Mouse (Mus musculus) testis, postnatal 14 days (tissue): ENCODE measurements at regions not wholly inside any gene's neighbourhood (a gene's known extent, or its start where the extent isn't known, plus 50 kb on each side); places are given as distances from the start of the nearest gene placed in this dataset.
"Not testable (repeated sequence)": the region's sequence is repeated elsewhere in the genome, so short reads cannot be mapped to it uniquely, and the experiment has no call there.

Experiments used
- DNase-seq: peaks from one replicate; pipeline ENCODE4 v3.0.0; 2021; ENCODE audit warnings: low spot score

DNA sequence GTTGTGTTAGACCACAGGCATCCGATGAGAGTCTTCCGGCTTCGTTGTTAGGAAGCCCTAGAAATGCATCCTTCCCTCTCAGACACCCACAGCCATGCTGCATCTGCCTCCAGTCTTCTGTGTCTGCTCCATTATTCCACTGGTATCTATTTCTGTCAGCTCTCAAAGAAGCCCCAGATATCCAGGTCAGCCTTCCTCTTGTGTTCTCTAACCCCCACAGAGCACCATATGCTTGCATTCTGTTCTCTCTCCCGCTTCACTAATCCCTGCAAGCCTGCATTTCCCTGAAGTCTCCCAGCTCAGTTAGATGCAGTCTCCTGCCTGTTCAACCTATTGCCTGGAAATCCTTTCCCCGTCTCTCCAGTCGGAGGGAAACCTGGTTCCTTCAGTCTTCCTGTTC is 53.6 kb upstream of the Wdfy3 start:
- no peak for DNase-seq

DNA sequence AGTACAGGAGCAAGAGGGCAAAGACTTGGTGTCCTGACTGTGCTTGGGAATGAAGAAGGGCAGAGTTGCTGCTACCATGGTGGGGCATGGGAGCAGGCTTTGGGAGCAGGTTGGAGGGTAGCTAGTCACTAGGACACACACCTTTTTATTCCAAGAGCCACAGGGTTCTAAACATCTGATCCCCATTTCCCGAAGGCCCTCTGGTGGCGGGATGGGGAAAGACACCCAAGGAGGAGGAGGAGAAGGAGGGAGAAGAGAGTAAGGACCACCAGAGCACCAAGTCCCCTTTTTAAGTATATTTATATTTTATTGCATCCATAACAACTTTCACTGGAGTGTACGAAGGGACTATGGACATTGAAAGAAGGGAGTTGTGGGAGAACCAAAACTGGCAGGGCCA is 57.0 kb upstream of the Wdfy3 start:
- peak; percentile 46 for DNase-seq

DNA sequence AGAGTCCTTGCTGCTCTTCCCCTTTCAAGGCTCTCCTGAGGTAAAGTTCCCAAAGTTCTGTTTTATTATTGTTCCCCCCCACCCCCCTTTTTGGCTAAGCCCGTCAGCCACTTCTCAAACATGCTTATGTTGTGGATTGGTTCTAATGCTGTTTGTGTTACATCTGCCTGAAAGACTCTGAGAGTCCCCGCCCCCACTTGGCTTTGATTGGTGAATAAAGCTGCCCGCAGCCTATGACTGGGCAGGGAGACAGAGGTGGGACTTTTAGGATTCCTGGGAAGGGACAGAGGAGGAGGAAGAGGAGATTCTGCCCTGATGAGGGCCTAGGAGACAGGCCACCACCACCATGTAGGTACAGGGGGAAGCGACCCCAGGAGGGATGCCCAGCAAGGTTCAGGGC is 78.3 kb upstream of the Wdfy3 start:
- DNase-seq = no peak

DNA sequence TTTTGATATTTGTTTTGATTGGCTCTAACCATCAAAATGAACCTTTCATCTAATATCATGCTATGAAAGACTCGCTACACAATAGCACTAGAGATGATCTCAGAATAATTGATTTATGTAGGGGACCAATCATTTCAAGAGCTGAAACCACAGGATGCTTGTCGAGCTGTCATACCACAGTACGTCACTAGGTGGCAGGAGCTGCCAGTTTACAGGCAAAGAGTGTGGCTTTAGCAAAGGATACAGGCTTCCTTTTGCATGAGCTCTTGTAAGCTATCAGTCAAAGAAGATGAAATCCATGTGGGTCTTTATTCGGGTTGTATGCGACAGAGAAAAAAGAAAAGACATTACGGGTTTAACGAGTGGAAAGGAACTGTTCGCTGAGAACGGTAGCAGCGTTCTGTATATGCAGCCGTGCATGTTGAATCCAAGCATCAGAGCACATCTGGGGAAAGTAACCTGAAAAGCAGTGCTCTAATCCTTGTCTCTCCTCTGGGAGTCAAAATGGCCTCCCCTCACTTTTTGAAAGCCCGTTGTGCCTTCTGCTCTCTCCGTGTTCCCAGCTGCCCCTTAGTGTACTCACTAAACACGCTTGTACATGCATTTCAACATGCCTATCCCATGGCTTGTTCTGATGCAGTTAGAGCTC is 79.9 kb upstream of the Wdfy3 start:
- peak; percentile 40 for DNase-seq

DNA sequence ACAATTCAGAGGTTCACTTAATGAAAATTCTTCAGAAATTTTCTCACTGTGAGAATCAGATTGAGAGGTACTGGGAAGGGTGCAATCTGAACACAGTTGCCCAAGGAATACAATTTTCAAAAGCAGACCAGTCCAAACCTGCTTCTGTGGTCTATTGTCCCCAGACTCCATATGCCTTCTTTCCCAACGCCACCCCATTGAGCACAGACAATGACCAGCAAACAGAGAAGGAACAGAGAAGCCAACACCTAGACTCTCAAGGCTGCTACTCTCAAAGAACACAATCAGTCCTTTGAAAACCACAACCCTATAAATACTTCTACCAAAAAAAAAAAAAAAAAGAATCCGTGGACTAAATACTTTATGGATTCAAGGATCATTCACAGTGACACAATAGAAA is 89.9 kb upstream of the Wdfy3 start:
- no peak for DNase-seq

DNA sequence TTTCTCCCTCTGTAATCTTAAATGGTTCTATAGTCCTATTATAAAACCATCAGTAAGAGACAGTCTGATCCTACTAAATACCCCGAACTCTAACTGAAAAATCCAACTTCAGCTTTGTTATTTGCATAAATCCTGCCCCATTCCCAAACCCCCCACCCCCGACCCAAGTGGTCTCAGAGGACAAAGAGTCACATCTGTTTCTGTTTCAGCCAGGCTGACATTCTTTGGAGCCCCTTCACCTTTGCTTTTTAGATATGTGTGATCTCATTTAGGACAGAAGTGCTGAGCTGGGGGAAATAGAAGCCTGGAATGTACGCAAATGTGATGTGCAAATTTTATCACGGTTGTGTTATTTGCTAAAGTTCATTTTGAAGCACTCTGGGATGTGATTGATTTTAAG is 98.3 kb upstream of the Wdfy3 start:
- no peak for DNase-seq

DNA sequence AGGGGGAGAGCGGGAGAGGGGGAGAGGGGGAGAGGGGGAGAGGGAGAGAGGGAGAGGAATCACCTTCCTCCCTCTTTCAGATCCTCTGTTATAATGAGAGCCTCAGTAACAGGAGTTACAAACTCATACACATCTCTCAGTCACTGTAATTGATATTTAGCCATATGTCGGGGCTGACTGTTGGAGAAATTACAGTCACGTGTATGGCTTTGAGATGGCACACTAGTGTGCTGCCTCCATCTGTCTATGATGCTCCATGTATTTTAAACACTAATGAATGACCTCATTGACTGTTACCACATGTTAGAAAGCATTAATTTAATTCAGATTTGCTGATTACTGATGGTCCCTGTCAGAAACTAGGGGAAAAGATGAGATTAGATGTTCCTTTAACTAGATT is 102.1 kb upstream of the Wdfy3 start:
- DNase-seq = no peak

DNA sequence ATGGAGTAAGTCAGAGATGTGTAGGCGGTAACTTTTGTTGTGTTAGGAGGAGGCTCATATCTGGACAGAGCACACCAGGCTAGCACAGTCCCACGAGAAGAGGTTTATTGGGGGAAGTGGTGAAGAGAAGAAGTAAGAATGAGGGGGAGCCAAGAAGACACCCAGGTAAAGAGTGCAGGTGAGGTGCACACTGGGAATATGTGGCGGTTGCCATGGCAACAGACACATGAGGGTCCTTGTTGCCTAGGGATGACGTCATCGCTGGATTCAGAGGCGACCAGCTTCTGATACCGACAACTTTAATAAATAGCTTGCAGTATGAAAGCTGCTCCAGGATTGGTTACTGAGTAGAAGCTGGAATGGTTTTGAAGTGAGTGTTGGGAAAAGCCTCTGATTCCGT is 110.5 kb upstream of the Wdfy3 start:
- DNase-seq = no peak

DNA sequence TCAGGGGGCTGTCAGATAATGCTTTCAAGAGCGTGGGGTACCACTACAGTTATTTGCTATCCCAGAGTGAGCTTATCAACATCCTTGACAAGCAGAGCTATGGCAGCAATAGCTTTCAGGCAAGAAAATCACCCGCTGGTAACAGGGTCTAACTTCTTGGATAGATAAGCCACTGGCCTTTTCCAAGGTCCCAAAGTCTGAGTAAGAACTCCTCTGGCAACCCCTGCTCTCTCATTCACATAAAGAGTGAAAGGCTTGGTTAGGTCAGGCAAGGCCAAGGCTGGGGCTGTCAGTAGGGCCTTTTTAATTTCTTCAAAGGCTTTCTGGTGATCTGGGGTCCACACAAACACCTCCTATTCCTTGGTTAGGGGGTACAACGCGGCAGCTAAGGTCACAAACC is 119.2 kb upstream of the Wdfy3 start:
- not testable (repeated sequence) for DNase-seq

DNA sequence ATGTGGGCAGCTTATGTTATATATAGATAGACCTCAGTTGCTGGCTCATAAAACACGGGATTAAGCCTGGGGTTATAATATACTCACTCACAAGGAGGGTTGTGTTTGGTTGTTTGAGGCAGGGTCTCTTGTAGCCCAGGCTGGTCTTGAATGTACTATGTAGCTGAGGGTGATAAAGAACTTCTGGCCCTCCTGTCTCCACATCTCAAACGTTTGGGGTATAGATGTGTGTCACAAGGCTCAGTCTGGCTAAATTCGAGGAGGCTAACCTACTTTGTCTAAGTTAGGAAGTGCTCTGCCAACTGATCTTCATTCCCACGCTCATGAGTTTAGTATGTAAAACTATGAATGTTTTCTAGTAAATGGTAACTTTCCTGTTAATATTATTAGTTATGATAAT is 136.7 kb upstream of the Wdfy3 start:
- DNase-seq = no peak

DNA sequence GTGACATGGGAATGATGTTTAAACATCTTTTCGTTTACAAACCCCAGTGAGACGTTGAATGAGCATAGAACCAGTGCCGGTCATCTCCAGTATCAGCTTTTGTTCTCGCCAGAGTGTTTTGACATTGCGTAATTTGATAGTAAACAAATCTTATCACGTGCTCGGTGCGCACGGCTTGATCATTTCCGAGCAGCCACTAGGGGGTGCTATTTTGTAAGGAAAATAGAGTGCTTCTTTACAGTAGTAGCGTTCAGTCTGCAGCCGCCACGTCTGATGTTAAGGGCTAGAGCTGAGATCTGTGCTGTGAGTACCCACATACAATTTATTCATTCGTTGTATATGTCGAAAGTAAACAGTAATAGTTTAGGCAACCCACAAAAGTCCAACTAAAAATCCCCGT is 137.2 kb upstream of the Wdfy3 start:
- peak; percentile 50 for DNase-seq

DNA sequence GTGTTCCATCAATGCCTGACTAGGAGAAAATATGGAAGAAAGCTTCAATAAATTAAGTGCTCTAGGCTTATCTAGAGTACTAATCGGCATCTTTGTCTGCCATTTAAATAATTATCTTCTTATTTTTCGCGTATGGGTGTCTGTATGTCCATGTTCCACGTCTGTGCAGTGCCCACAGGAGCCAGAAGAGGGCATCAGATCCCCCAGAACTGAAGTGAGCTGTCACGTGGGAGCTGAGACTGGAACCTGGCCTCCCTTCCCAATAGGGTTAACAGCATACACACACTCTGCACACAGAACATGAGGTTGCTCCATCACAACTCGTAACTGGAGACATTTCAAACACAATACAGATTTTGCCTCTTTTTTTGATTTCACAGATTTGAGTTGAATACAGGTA is 143.4 kb upstream of the Wdfy3 start:
- no peak for DNase-seq

DNA sequence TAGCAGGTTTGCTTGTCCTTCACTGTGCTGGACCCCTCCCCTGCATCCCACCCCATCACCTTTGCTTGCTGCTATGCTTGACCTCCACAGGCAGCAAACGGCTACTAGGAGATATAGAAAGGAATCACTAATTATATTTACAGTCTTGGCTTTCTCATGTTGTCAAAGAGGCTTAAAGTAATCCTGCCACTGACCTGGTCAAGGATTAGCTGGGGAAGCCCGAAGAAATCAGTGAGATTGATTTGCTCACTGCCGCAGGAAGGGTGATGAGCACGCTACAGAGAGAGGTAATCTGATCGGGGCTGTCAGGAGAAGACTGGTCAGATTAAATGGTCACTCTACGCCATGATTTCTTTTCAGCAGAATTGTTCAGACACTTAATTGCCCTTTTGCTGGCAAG is 157.4 kb upstream of the Wdfy3 start:
- no peak for DNase-seq

DNA sequence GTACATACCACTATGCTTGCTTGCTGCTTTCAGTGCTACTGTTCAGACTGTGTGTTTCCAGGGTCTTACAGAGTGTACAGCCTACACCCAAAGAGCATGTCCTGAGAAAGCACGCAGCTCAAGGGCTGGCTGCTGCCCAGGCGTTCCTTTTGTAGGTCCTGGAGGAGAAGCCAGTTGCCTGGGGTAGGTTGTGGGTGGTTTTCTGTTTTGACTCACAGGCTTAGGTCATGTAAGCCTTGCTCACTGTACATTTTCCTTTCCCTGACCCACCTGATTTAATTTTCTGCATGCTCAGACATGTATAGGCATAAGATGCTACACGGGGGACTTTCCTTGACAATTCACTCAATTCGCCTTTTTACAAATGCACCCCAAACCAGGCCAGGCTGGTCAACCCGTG is 172.9 kb upstream of the Wdfy3 start:
- DNase-seq = no peak

DNA sequence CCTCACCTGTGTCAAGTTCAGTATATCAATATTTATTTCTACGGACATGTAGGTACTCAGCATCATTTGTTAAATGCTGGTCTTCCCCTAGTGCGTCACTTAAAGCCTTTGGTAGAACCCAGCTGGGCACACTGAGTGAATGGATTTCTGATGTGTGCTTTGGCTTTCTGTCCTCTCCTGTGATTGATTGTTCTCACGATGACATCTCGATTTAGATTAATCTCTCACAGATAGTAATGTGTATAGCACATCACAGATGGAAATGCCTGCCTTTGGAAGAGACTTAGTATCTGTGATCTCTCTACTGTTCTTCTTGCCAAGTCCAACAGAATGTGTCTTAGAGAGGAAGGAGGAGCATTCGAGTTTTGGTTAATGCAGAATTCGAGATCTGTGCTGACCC is 175.0 kb upstream of the Wdfy3 start:
- DNase-seq = no peak

DNA sequence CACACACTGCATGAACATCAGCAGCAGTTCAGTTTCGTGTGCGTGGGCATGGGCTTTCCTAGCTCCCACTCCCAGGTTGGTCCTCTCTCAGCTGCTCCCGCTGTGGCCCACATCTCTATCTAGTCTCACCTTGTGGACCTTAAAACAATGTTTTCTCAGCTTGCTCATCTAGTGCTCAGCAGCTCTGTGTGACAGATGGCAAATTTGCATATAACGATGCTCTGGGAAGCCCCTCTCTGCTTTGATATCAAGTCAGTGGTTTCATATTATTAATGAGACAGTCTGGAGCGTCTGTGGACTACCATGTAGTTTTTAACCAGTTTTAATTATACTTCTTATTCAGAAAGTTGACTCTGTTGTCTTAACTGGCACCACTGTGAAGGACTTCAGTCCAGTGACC is 179.0 kb upstream of the Wdfy3 start:
- DNase-seq = no peak

DNA sequence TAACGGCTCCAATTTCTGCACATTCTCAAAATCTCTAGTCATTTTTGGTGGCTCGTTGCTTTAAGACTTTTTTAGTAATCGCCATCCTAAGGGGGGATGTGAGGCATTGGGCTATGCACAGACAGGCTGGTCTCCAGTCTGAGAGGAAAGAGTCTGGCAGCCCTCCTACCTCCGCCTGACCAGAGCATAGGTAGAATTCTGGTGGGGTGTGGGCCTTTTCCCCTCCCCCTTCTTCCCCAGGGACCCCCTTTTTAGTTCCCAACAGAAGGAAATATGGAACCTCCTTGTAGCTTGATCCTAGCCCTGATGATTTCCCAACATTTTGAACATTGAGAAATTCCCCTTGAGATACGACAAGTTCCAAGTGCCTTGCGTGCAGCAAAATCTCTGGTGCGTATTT is 181.4 kb upstream of the Wdfy3 start:
- no peak for DNase-seq

DNA sequence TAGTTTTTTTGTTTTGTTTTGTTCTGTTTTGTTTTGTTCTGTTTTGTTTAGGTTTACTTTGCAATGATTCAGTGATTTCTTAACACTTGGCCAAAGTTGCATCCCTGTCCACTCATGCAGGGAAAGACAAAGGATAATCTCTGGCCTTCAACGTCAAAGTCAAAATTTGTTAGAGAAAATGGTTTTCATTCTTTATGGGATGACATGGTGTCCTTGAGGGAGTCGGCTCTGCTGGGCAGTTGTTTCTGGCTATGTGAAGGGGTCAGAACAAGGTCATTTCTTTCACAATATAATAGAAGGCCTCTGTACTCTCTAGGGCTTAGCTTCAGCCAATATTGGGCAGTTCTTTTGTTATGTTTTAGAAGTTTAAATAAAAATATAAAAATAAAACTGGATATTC is 184.1 kb upstream of the Wdfy3 start:
- no peak for DNase-seq

DNA sequence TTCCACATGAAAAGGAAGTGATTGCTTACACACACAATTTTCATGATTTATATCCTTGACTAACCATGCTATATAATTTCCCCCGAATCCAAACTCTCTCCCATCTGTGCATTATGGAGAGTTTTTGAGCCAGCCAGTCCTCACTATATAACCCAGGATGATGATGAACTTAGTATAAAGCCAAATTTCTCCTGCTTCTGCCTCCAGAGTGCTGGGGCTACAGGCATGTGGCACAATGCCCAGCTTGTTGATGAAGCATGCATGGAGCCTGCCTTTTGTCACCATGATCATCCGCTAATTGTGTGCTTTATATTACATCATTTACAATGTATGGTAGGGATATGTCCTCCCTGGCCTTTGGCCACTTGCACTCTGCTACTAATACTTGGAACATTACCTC is 187.4 kb upstream of the Wdfy3 start:
- no peak for DNase-seq

DNA sequence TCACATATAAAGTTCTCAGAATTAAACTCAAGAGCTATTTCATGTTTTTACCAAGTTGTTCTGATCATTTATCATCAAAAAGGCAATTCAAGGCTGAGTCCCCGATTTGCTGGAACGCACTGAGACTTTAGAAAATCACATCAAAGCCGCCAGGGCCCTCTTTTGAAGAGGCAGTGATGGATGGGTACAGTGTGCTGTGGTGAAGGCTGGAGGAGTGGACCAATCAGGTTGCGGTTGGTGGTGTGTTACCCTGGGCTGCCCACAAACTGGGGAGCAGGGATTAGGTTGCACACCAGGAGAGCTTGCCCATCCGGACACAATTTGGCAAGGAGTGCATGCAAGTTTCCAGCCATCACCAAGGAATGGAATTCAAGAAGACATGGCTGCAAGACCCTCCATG is 191.9 kb upstream of the Wdfy3 start:
- peak; percentile 16 for DNase-seq

DNA sequence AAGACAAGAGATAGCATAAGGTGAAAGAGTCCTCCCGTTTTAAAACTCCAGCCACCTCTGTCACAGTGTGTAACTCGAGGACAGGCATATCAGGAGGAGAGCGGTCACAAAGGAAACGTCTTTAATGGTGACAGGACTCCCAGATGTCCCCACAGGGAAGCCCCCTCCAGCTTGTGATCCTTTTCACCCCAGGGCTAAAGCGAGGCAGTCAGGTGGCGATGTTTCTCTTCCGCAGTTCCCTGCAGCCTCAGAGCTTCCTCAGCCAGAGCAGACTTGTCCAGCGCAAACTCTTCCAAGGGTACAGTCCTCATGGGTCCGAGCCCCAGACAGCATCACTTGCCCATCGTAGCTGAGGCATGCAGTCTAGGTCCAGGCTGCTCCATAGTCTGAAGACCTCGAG is 196.7 kb upstream of the Wdfy3 start:
- no peak for DNase-seq

DNA sequence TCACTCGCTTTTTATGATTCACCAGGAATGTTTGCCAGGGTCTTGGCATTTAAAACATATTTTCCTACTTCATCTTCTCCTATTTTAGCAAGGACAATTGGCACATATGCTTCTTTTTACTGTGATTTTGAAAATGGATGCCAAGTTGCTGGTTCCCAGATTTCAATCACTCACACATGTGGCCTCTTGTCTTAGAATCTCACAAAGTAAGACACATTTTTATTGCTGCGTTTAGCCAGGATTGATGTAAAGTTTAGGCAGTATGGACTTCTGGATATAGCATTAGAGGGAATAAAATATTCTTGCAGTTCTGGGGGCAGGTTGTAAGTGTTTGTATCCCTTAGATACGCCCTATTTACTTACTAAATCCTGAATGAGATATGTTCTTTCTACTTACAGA is 197.4 kb upstream of the Wdfy3 start:
- DNase-seq = no peak

DNA sequence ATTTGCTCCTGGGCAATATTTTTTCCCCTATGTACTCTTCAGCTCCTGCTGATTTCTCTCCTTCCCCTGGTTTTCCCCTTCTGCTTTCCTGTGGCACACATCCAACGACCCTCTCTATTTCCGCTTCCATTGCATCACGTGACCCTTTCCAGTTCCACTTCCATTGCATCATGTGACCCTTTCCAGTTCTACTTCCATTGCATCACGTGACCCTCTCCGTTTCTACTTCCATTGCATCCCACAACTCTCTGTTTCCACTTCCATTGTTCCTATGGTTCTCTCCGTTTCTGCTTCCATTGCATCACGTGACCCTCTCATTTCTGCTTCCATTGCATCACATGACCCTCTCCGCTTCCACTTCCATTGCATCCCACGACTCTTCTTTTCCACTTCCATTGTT is 199.5 kb upstream of the Wdfy3 start:
- no peak for DNase-seq

DNA sequence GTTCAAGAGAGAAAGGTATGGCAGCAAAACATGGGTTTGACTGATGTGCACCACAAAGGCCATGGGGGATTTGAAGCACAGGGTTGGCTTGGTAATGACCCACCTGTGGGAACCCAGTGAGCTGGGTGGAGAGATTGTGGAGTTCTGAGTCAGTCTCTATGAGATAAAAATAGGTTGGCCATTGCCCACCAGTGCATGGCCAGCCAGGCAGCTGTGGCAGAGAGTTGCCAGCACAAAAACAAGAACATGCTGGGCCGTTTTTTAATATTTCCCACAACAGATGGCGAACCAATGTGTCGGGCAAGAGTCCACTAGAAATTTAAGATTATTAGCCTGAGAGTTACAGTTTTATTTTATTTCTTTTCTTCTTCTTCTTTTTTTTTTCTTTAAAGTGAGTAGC is 205.6 kb upstream of the Arhgap24 start:
- no peak for DNase-seq

DNA sequence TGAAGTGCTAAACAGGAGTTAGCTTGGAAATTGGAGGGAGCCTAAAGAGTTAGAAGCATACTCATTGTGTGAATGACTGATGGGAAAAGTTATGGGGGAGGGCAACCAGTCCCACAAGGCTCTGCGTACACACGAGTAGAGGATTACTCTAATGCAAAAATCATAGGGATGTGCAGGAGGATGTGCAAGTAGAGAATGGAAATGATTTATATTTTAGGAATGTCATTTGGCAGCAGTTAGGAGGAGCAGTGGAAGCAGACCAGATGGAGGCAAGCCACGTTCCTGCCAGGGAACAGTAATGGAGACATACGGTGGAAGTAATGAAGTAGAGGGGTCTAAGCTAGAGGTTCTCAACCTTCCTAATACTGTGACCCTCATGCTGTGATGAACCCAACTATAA is 194.1 kb upstream of the Arhgap24 start:
- DNase-seq = no peak
